Mouse (Mus musculus): ENCODE data around the gene Wwc2. TPM values are rescaled to one million over a fixed set of nuclear protein-coding genes. Genes with fewer than 3 reads are reported as not detected.

Wwc2 gene
- polyA plus RNA-seq, 1 experiment = 1.9 TPM

DNA sequence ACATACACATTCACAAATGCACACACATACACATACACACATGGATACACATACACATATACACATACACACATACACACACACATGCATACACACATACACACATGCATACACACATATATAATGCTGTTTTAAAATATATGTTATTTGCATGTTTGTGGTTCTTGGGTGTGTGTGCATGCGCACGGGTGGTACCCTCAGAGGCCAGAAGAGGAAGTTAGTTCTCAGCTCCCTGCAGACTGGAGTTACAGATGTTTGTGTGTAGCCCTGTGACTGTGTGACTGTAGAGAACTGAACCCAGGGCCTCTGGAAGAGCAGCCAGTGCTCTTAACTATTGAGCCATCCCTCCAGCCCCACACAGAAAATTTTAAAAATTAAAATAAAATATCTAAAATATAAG is 29.0 kb upstream of the Wwc2 start:
- TF ChIP-seq POLR2A (IDR thresholded peaks at IDR 0.05; ENCODE audit: low read depth, low read length) (no peak), CTCF (IDR thresholded peaks at IDR 0.05; ENCODE audit: extremely low read depth, insufficient read depth, insufficient read length, insufficient replicate concordance) (no peak)
- no peak for DNase-seq (ENCODE audit: low read depth in 1 of 2, low spot score in 2 of 2)
- Histone ChIP-seq H3K4me1 (ENCODE audit: control insufficient read depth, insufficient read depth, insufficient read length) (no peaks in the 10 kb centered on the region), H3K27ac (ENCODE audit: insufficient read depth, low read length) (no peak overlapping the region), H3K36me3 (ENCODE audit: control insufficient read depth, insufficient read depth, low read length) (no peaks in the 10 kb centered on the region), H3K27me3 (ENCODE audit: control insufficient read depth, insufficient read depth, low read length) (no peaks in the 10 kb centered on the region), H3K4me3 (ENCODE audit: extremely low read depth, insufficient read depth, insufficient read length) (no peak overlapping the region)
- WGBS = 6% methylated on average over 2 of the region's 2 CpGs

DNA sequence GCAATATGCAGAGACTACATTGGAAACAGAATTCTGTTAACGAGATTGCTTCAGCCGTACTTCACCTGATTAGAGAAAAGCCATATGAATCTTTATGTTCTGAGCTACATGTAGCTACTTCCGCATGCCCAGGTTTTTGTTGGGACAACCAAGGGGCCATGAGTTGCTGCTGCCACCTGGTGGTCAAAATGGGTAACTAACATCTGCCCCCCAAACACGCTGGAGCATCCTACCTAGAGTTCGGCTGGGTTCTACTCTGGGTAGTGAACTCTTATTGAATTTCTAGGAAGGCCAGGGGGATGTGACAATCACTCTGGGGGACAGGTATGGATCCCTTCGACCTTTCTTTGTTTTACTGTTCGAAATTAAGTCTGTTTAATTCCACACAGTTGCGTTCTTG is 25.8 kb upstream of the Wwc2 start:
- H3K4me1 ChIP-seq (ENCODE audit: control insufficient read depth, insufficient read depth, insufficient read length) = no peaks in the 10 kb centered on the region
- no peaks in the 10 kb centered on the region for H3K36me3 ChIP-seq (ENCODE audit: control insufficient read depth, insufficient read depth, low read length)
- no peak overlapping the region for H3K4me3 ChIP-seq (ENCODE audit: extremely low read depth, insufficient read depth, insufficient read length)
- DNase-seq (ENCODE audit: low read depth in 1 of 2, low spot score in 2 of 2) = peak; percentile 44 to 65
- WGBS = 15% methylated on average over 8 of the region's 8 CpGs
- H3K27me3 ChIP-seq (ENCODE audit: control insufficient read depth, insufficient read depth, low read length) = no peaks in the 10 kb centered on the region
- no peak overlapping the region for H3K27ac ChIP-seq (ENCODE audit: insufficient read depth, low read length)
- TF ChIP-seq CTCF (IDR thresholded peaks at IDR 0.05; ENCODE audit: extremely low read depth, insufficient read depth, insufficient read length, insufficient replicate concordance) (peak; percentile 81; the same call in 1 of the 2 replicates), POLR2A (IDR thresholded peaks at IDR 0.05; ENCODE audit: low read depth, low read length) (no peak)

- Histone ChIP-seq H3K4me3 (ENCODE audit: extremely low read depth, insufficient read depth, insufficient read length) (no peak overlapping the region), H3K36me3 (ENCODE audit: control insufficient read depth, insufficient read depth, low read length) (no peaks in the 10 kb centered on the region), H3K27me3 (ENCODE audit: control insufficient read depth, insufficient read depth, low read length) (no peaks in the 10 kb centered on the region), H3K4me1 (ENCODE audit: control insufficient read depth, insufficient read depth, insufficient read length) (no peaks in the 10 kb centered on the region), H3K27ac (ENCODE audit: insufficient read depth, low read length) (no peak overlapping the region)
- DNase-seq (ENCODE audit: low read depth in 1 of 2, low spot score in 2 of 2) = no peak
- no peak for TF ChIP-seq POLR2A (IDR thresholded peaks at IDR 0.05; ENCODE audit: low read depth, low read length)
- TF ChIP-seq CTCF (IDR thresholded peaks at IDR 0.05; ENCODE audit: extremely low read depth, insufficient read depth, insufficient read length, insufficient replicate concordance) = no peak
- 88% methylated on average over 6 of the region's 6 CpGs for WGBS
Measured at GRCm38 (mm10) chr8:48014386-48014785, 23.7 kb upstream of the Wwc2 start.

GRCm38 (mm10) chr8:48013281-48013680 is 22.6 kb upstream of the Wwc2 start:
- Histone ChIP-seq H3K4me1 (ENCODE audit: control insufficient read depth, insufficient read depth, insufficient read length) (no peaks in the 10 kb centered on the region), H3K36me3 (ENCODE audit: control insufficient read depth, insufficient read depth, low read length) (no peaks in the 10 kb centered on the region), H3K4me3 (ENCODE audit: extremely low read depth, insufficient read depth, insufficient read length) (no peak overlapping the region), H3K27me3 (ENCODE audit: control insufficient read depth, insufficient read depth, low read length) (no peaks in the 10 kb centered on the region), H3K27ac (ENCODE audit: insufficient read depth, low read length) (no peak overlapping the region)
- WGBS = 93% methylated on average over 9 of the region's 9 CpGs
- no peak for TF ChIP-seq POLR2A (IDR thresholded peaks at IDR 0.05; ENCODE audit: low read depth, low read length)
- no peak for TF ChIP-seq CTCF (IDR thresholded peaks at IDR 0.05; ENCODE audit: extremely low read depth, insufficient read depth, insufficient read length, insufficient replicate concordance)
- DNase-seq (ENCODE audit: low read depth in 1 of 2, low spot score in 2 of 2) = no peak

GRCm38 (mm10) chr8:48011871-48012270 is 21.1 kb upstream of the Wwc2 start:
- H3K36me3 ChIP-seq (ENCODE audit: control insufficient read depth, insufficient read depth, low read length) = no peaks in the 10 kb centered on the region
- no peaks in the 10 kb centered on the region for H3K4me1 ChIP-seq (ENCODE audit: control insufficient read depth, insufficient read depth, insufficient read length)
- no peak overlapping the region for H3K27ac ChIP-seq (ENCODE audit: insufficient read depth, low read length)
- no peak for TF ChIP-seq CTCF (IDR thresholded peaks at IDR 0.05; ENCODE audit: extremely low read depth, insufficient read depth, insufficient read length, insufficient replicate concordance)
- no peak for TF ChIP-seq POLR2A (IDR thresholded peaks at IDR 0.05; ENCODE audit: low read depth, low read length)
- no peak overlapping the region for H3K4me3 ChIP-seq (ENCODE audit: extremely low read depth, insufficient read depth, insufficient read length)
- whole genome bisulfite sequencing = 77% methylated on average over 10 of the region's 10 CpGs
- no peaks in the 10 kb centered on the region for H3K27me3 ChIP-seq (ENCODE audit: control insufficient read depth, insufficient read depth, low read length)
- no peak for DNase-seq (ENCODE audit: low read depth in 1 of 2, low spot score in 2 of 2)

- H3K4me3 ChIP-seq (ENCODE audit: extremely low read depth, insufficient read depth, insufficient read length) = no peak overlapping the region
- 93% methylated on average over 14 of the region's 14 CpGs for WGBS
- no peak overlapping the region for H3K27ac ChIP-seq (ENCODE audit: insufficient read depth, low read length)
- DNase-seq (ENCODE audit: low read depth in 1 of 2, low spot score in 2 of 2) = no peak
- H3K4me1 ChIP-seq (ENCODE audit: control insufficient read depth, insufficient read depth, insufficient read length) = no peaks in the 10 kb centered on the region
- TF ChIP-seq CTCF (IDR thresholded peaks at IDR 0.05; ENCODE audit: extremely low read depth, insufficient read depth, insufficient read length, insufficient replicate concordance) = no peak
- no peak for TF ChIP-seq POLR2A (IDR thresholded peaks at IDR 0.05; ENCODE audit: low read depth, low read length)
- no peaks in the 10 kb centered on the region for H3K27me3 ChIP-seq (ENCODE audit: control insufficient read depth, insufficient read depth, low read length)
- H3K36me3 ChIP-seq (ENCODE audit: control insufficient read depth, insufficient read depth, low read length) = no peaks in the 10 kb centered on the region
Measured at GRCm38 (mm10) chr8:48010977-48011376, 20.3 kb upstream of the Wwc2 start.

- Histone ChIP-seq H3K4me3 (ENCODE audit: extremely low read depth, insufficient read depth, insufficient read length) (no peak overlapping the region), H3K27me3 (ENCODE audit: control insufficient read depth, insufficient read depth, low read length) (no peaks in the 10 kb centered on the region), H3K4me1 (ENCODE audit: control insufficient read depth, insufficient read depth, insufficient read length) (no peaks in the 10 kb centered on the region), H3K27ac (ENCODE audit: insufficient read depth, low read length) (no peak overlapping the region), H3K36me3 (ENCODE audit: control insufficient read depth, insufficient read depth, low read length) (no peaks in the 10 kb centered on the region)
- TF ChIP-seq POLR2A (IDR thresholded peaks at IDR 0.05; ENCODE audit: low read depth, low read length) = no peak
- no peak for TF ChIP-seq CTCF (IDR thresholded peaks at IDR 0.05; ENCODE audit: extremely low read depth, insufficient read depth, insufficient read length, insufficient replicate concordance)
- no peak for DNase-seq (ENCODE audit: low read depth in 1 of 2, low spot score in 2 of 2)
- 90% methylated on average over 15 of the region's 15 CpGs for WGBS
Measured at GRCm38 (mm10) chr8:48009399-48009798, 18.7 kb upstream of the Wwc2 start.

Data from spleen, adult 2 months (tissue).